Mouse (Mus musculus): ENCODE measurements around the gene Atp9a. TPM values are rescaled to one million over a fixed set of nuclear protein-coding genes. Genes with fewer than 3 reads are reported as not detected.

Gene Atp9a
- 24.7 and 30.4 TPM in 2 replicates for polyA plus RNA-seq (2014; fragmentation: Nextera tagmentation; extraction: Ambion mirVana)

- H3K4me1 ChIP-seq (ENCODE audit: control insufficient read depth, insufficient read depth, low read length), result no peaks in the 10 kb centered on the region
- peak within 1 kb of the TSS; percentile 82 for H3K4me2 ChIP-seq (ENCODE audit: low read depth)
- H3K9me3 ChIP-seq (ENCODE audit: control insufficient read depth, low read length), result peaks cover 3% of the 10 kb centered on the region; the same call in 1 of the 2 replicates
- no peaks in the 10 kb centered on the region for H3K36me3 ChIP-seq (ENCODE audit: control insufficient read depth, insufficient read depth, low read length)
- H3K27me3 ChIP-seq (ENCODE audit: control insufficient read depth, insufficient read depth, low read length), result no peaks in the 10 kb centered on the region
- H3K4me3 ChIP-seq (ENCODE audit: low read depth, low read length), result peak within 1 kb of the TSS; percentile 86
- ATAC-seq (ENCODE audit: insufficient read depth, low FRiP score, low TSS enrichment) (peak; percentile 42; the same call in 1 of the 2 replicates), DNase-seq (ENCODE audit: low spot score) (peak; percentile 69)
- peak within 1 kb of the TSS; percentile 92 for H3K9ac ChIP-seq (ENCODE audit: low read length)
- peak within 1 kb of the TSS; percentile 73 for H3K27ac ChIP-seq (ENCODE audit: low read depth, low read length)
- WGBS, result 18% methylated on average over 12 of the region's 33 CpGs
Measured at GRCm38 (mm10) chr2:168742059-168742627, at the start of gene Atp9a. Gene Atp9a (minus strand): TSS chr2:168742409.

GRCm38 (mm10) chr2:168791115-168791802 is 49.0 kb upstream of the Atp9a start:
- WGBS, result 49% methylated on average over 4 of the region's 4 CpGs
- H3K4me2 ChIP-seq (ENCODE audit: low read depth), result no peak overlapping the region
- H3K4me1 ChIP-seq (ENCODE audit: control insufficient read depth, insufficient read depth, low read length), result 0 out of 2 replicates have a peak, but pooled peaks cover 2% of the 10 kb centered on the region

GRCm38 (mm10) chr2:168786174-168786573 is 44.0 kb upstream of the Atp9a start:
- no peaks in the 10 kb centered on the region for H3K9me3 ChIP-seq (ENCODE audit: control insufficient read depth, low read length)
- H3K4me1 ChIP-seq (ENCODE audit: control insufficient read depth, insufficient read depth, low read length), result 0 out of 2 replicates have a peak, but pooled peaks cover under 1% of the 10 kb centered on the region
- no peaks in the 10 kb centered on the region for H3K36me3 ChIP-seq (ENCODE audit: control insufficient read depth, insufficient read depth, low read length)
- H3K9ac ChIP-seq (ENCODE audit: low read length), result no peak overlapping the region
- H3K27me3 ChIP-seq (ENCODE audit: control insufficient read depth, insufficient read depth, low read length), result no peaks in the 10 kb centered on the region
- DNase-seq (ENCODE audit: low spot score) (no peak), ATAC-seq (ENCODE audit: insufficient read depth, low FRiP score, low TSS enrichment) (no peak)
- no peak overlapping the region for H3K4me2 ChIP-seq (ENCODE audit: low read depth)
- H3K4me3 ChIP-seq (ENCODE audit: low read depth, low read length), result no peak overlapping the region
- 90% methylated on average over 9 of the region's 9 CpGs for WGBS
- no peak overlapping the region for H3K27ac ChIP-seq (ENCODE audit: low read depth, low read length)

More at GRCm38 (mm10) chr2:168791115-168791802, 49.0 kb upstream of the Atp9a start:
- no peaks in the 10 kb centered on the region for H3K36me3 ChIP-seq (ENCODE audit: control insufficient read depth, insufficient read depth, low read length)
- no peak overlapping the region for H3K4me3 ChIP-seq (ENCODE audit: low read depth, low read length)
- H3K27me3 ChIP-seq (ENCODE audit: control insufficient read depth, insufficient read depth, low read length), result no peaks in the 10 kb centered on the region
- no peak overlapping the region for H3K9ac ChIP-seq (ENCODE audit: low read length)
- DNase-seq (ENCODE audit: low spot score) (peak; percentile 64), ATAC-seq (ENCODE audit: insufficient read depth, low FRiP score, low TSS enrichment) (peak; percentile 71)
- 0 out of 2 replicates have a peak overlapping the region, but pooled peaks have one; percentile 49 for H3K27ac ChIP-seq (ENCODE audit: low read depth, low read length)
- H3K9me3 ChIP-seq (ENCODE audit: control insufficient read depth, low read length), result no peaks in the 10 kb centered on the region

- H3K9me3 ChIP-seq (ENCODE audit: control insufficient read depth, low read length), result no peaks in the 10 kb centered on the region
- H3K4me3 ChIP-seq (ENCODE audit: low read depth, low read length), result no peak overlapping the region
- DNase-seq (ENCODE audit: low spot score), result no peak
- ATAC-seq (ENCODE audit: insufficient read depth, low FRiP score, low TSS enrichment), result no peak
- H3K36me3 ChIP-seq (ENCODE audit: control insufficient read depth, insufficient read depth, low read length), result no peaks in the 10 kb centered on the region
- H3K4me2 ChIP-seq (ENCODE audit: low read depth), result no peak overlapping the region; the same call in 1 of the 2 replicates
- peak overlapping the region; percentile 11; the same call in 1 of the 2 replicates for H3K9ac ChIP-seq (ENCODE audit: low read length)
- WGBS, result 33% methylated on average over 9 of the region's 9 CpGs
- H3K4me1 ChIP-seq (ENCODE audit: control insufficient read depth, insufficient read depth, low read length), result peaks cover 9% of the 10 kb centered on the region
- no peaks in the 10 kb centered on the region for H3K27me3 ChIP-seq (ENCODE audit: control insufficient read depth, insufficient read depth, low read length)
- H3K27ac ChIP-seq (ENCODE audit: low read depth, low read length), result no peak overlapping the region
Measured at GRCm38 (mm10) chr2:168780596-168780995, 38.4 kb upstream of the Atp9a start.

GRCm38 (mm10) chr2:168780024-168780423 is 37.8 kb upstream of the Atp9a start:
- Histone ChIP-seq H3K36me3 (ENCODE audit: control insufficient read depth, insufficient read depth, low read length) (no peaks in the 10 kb centered on the region), H3K9ac (ENCODE audit: low read length) (no peak overlapping the region), H3K4me1 (ENCODE audit: control insufficient read depth, insufficient read depth, low read length) (peaks cover 9% of the 10 kb centered on the region), H3K27ac (ENCODE audit: low read depth, low read length) (no peak overlapping the region), H3K9me3 (ENCODE audit: control insufficient read depth, low read length) (no peaks in the 10 kb centered on the region), H3K4me3 (ENCODE audit: low read depth, low read length) (no peak overlapping the region), H3K27me3 (ENCODE audit: control insufficient read depth, insufficient read depth, low read length) (no peaks in the 10 kb centered on the region), H3K4me2 (ENCODE audit: low read depth) (no peak overlapping the region)
- WGBS, result 2% methylated on average over 9 of the region's 9 CpGs
- ATAC-seq (ENCODE audit: insufficient read depth, low FRiP score, low TSS enrichment) (no peak), DNase-seq (ENCODE audit: low spot score) (peak; percentile 59)

GRCm38 (mm10) chr2:168777481-168777880 is 35.3 kb upstream of the Atp9a start:
- Histone ChIP-seq H3K4me1 (ENCODE audit: control insufficient read depth, insufficient read depth, low read length) (peaks cover 9% of the 10 kb centered on the region), H3K27me3 (ENCODE audit: control insufficient read depth, insufficient read depth, low read length) (no peaks in the 10 kb centered on the region), H3K9me3 (ENCODE audit: control insufficient read depth, low read length) (no peaks in the 10 kb centered on the region), H3K27ac (ENCODE audit: low read depth, low read length) (no peak overlapping the region), H3K9ac (ENCODE audit: low read length) (no peak overlapping the region), H3K4me3 (ENCODE audit: low read depth, low read length) (no peak overlapping the region), H3K36me3 (ENCODE audit: control insufficient read depth, insufficient read depth, low read length) (no peaks in the 10 kb centered on the region), H3K4me2 (ENCODE audit: low read depth) (no peak overlapping the region)
- DNase-seq (ENCODE audit: low spot score), result no peak
- ATAC-seq (ENCODE audit: insufficient read depth, low FRiP score, low TSS enrichment), result no peak

GRCm38 (mm10) chr2:168776238-168776637 is 34.0 kb upstream of the Atp9a start:
- H3K4me1 ChIP-seq (ENCODE audit: control insufficient read depth, insufficient read depth, low read length), result peaks cover 9% of the 10 kb centered on the region
- no peak for DNase-seq (ENCODE audit: low spot score)
- H3K27ac ChIP-seq (ENCODE audit: low read depth, low read length), result no peak overlapping the region
- no peaks in the 10 kb centered on the region for H3K9me3 ChIP-seq (ENCODE audit: control insufficient read depth, low read length)
- ATAC-seq (ENCODE audit: insufficient read depth, low FRiP score, low TSS enrichment), result no peak
- no peak overlapping the region for H3K4me3 ChIP-seq (ENCODE audit: low read depth, low read length)
- 83% methylated on average over 3 of the region's 3 CpGs for WGBS
- no peaks in the 10 kb centered on the region for H3K36me3 ChIP-seq (ENCODE audit: control insufficient read depth, insufficient read depth, low read length)
- H3K4me2 ChIP-seq (ENCODE audit: low read depth), result no peak overlapping the region
- no peaks in the 10 kb centered on the region for H3K27me3 ChIP-seq (ENCODE audit: control insufficient read depth, insufficient read depth, low read length)
- no peak overlapping the region for H3K9ac ChIP-seq (ENCODE audit: low read length)

- WGBS, result 51% methylated on average over 8 of the region's 8 CpGs
- Histone ChIP-seq H3K9ac (ENCODE audit: low read length) (no peak overlapping the region), H3K4me1 (ENCODE audit: control insufficient read depth, insufficient read depth, low read length) (peaks cover 12% of the 10 kb centered on the region), H3K4me2 (ENCODE audit: low read depth) (no peak overlapping the region), H3K36me3 (ENCODE audit: control insufficient read depth, insufficient read depth, low read length) (no peaks in the 10 kb centered on the region), H3K4me3 (ENCODE audit: low read depth, low read length) (no peak overlapping the region), H3K9me3 (ENCODE audit: control insufficient read depth, low read length) (no peaks in the 10 kb centered on the region), H3K27me3 (ENCODE audit: control insufficient read depth, insufficient read depth, low read length) (0 out of 2 replicates have a peak, but pooled peaks cover 2% of the 10 kb centered on the region), H3K27ac (ENCODE audit: low read depth, low read length) (no peak overlapping the region)
- ATAC-seq (ENCODE audit: insufficient read depth, low FRiP score, low TSS enrichment) (no peak), DNase-seq (ENCODE audit: low spot score) (no peak)
Measured at GRCm38 (mm10) chr2:168769259-168769658, 27.1 kb upstream of the Atp9a start.

All from neural tube, embryonic 11.5 days (tissue).